Mouse (Mus musculus) frontal cortex, postnatal 25 days (tissue): Measurements from ENCODE around the gene Cypt15.
"Not testable (repeated sequence)": the region's sequence is repeated elsewhere in the genome, so short reads cannot be mapped to it uniquely, and the experiment has no call there.

Experiments used
- DNase-seq, 2 experiments: peaks; one replicate each; pipeline ENCODE4 v3.0.0; 2022; ENCODE audit warnings: low spot score in 2 of 2

Cypt15 gene

DNA sequence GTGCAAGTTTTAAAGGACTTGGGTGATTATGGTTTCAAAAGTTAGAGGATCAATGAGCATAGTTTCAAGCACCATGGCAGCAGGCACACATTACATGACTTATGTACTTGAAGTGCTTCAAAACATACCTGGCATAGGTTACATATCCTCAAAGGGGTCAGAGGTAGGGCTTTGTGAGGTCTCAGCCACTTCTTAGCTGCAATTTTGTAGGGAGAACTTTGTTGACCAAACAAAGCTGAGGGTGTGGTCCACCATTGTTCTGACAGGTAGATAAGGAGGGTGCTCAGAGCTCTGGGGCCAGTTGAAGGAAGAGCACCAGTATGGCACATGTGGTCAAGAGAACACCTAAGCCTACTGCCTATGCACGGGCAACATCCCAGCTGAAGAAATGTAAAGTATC lies at the start of gene Cypt15:
Gene Cypt15, plus strand, starts transcription at position 301 of the 400 bp plus-strand sequence.
- DNase-seq: not testable (repeated sequence)

DNA sequence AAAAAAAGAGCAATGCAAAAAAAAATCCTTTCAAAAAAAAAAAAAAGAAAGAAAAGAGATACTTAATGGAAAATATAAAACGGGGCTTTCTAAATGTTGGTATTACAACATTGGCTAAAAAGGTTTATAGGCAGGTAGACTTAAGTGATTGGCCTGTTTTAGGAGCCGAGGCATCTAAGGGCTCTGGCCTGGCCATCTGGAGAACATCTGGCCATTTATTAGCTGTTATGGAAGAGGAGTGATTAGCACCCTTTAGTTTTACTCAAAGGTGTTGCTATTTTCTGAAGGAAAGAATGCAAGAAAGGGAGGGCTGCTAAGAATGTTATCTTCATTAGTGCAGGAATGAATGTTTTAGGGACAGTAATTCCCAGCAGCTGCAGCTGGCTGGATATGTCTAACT lies 24.9 kb downstream of the Cypt15 start:
- no peak for DNase-seq

GRCm38 (mm10) chrX:39378830-39379229 lies 32.8 kb downstream of the Cypt15 start:
- DNase-seq: no peak

- no peak for DNase-seq
These were observed 37.7 kb downstream of the Cypt15 start for GRCm38 (mm10) chrX:39383806-39384205.
